ENCODE assay signal across 9 mouse cellular contexts in the genomic region with DNA sequence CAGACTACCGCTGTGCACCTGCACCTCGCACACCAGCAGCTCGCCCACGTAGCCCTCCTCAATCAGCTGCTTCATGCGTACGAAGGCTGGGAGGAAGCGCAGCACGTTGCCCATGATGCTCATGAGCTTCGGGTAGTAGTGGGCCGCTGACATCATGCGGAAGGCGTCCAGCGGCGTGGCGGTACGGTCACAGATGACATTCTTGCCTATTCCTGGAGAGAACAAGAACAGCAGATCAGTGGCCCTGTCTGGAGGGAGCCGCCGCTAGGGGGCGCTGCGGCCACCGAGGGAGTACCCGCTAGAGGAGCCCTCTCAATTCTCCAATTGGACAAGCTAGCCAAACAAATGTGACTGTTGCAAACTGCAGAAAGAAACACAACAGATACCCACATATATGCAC. TPM values are rescaled to one million over a fixed set of nuclear protein-coding genes. Genes with fewer than 3 reads are reported as not detected.
A peak's percentile ranks its signal among the peaks of the same experiment; 100 is the strongest.
DNase-seq lines count a peak whose midpoint lies in the region; ATAC-seq lines count a peak whose summit lies in the region.
"Had no signal": no experiment of that assay in that cellular context is flagged by ENCODE, and none has a peak within 500 bp of the region (broad histone marks: within the 10 kb centered on the region; RNA-seq: fewer than 3 reads in every experiment).

No protein-coding gene starts in this region.

- 39% methylated on average over 22 of the region's 22 CpGs for WGBS in neural tube, embryonic 15.5 days
- WGBS in hindbrain, embryonic 15.5 days = 38% methylated on average over 22 of the region's 22 CpGs

- H3K9ac ChIP-seq in neural tube, embryonic 15.5 days (replicated peaks) = no peak overlapping the region
- H3K9ac ChIP-seq in hindbrain, embryonic 15.5 days = no peak overlapping the region
- H3K9ac ChIP-seq: liver, embryonic 15.5 days had no signal

- H3K4me1 ChIP-seq in neural tube, embryonic 15.5 days = peaks cover 5% of the 10 kb centered on the region
- no peaks in the 10 kb centered on the region for H3K4me1 ChIP-seq in hindbrain, embryonic 15.5 days (replicated peaks)

- no peaks in the 10 kb centered on the region for H3K27me3 ChIP-seq in neural tube, embryonic 15.5 days (replicated peaks)
- no peaks in the 10 kb centered on the region for H3K27me3 ChIP-seq in hindbrain, embryonic 15.5 days

- peak; percentile 62 for DNase-seq in adrenal gland, adult 2 months
- no peak for DNase-seq in adrenal gland, postnatal 4 days (ENCODE audit: low spot score in 2 of 2)
- DNase-seq in neural tube, embryonic 10.5 days (ENCODE audit: extremely low spot score, low spot score) = peak; percentile 51
- peak; percentile 65 to 74 for DNase-seq in cerebellum, postnatal 10 days
- peak; percentile 51 for DNase-seq in lung, postnatal 14 days
- DNase-seq in testis, postnatal 14 days (ENCODE audit: low spot score) = peak; percentile 42

- 0 out of 2 replicates have a peak, but pooled peaks cover 3% of the 10 kb centered on the region for H3K36me3 ChIP-seq in neural tube, embryonic 15.5 days
- H3K36me3 ChIP-seq in hindbrain, embryonic 15.5 days = 0 out of 2 replicates have a peak, but pooled peaks cover 2% of the 10 kb centered on the region
- H3K36me3 ChIP-seq: liver, embryonic 15.5 days had no signal

- no peak overlapping the region for H3K4me3 ChIP-seq in neural tube, embryonic 15.5 days (replicated peaks)
- no peak overlapping the region for H3K4me3 ChIP-seq in hindbrain, embryonic 15.5 days
- H3K4me3 ChIP-seq: liver, embryonic 15.5 days had no signal

- no peak overlapping the region for H3K4me2 ChIP-seq in neural tube, embryonic 15.5 days
- no peak overlapping the region for H3K4me2 ChIP-seq in hindbrain, embryonic 15.5 days
- H3K4me2 ChIP-seq: liver, embryonic 15.5 days had no signal

- H3K9me3 ChIP-seq in neural tube, embryonic 15.5 days (replicated peaks) = no peaks in the 10 kb centered on the region
- H3K9me3 ChIP-seq in hindbrain, embryonic 15.5 days = no peaks in the 10 kb centered on the region
- H3K9me3 ChIP-seq: liver, embryonic 15.5 days had no signal

- no peak overlapping the region for H3K27ac ChIP-seq in neural tube, embryonic 15.5 days (replicated peaks)
- no peak overlapping the region for H3K27ac ChIP-seq in hindbrain, embryonic 15.5 days (replicated peaks)
- H3K27ac ChIP-seq: liver, embryonic 15.5 days had no signal

- ATAC-seq in neural tube, embryonic 15.5 days (ENCODE audit: low FRiP score) = no peak
- peak; percentile 40 for ATAC-seq in hindbrain, embryonic 15.5 days (ENCODE audit: low FRiP score, low read depth)

RNA-seq across cellular contexts. Expression of gene Tbc1d7, which starts 29.7 kb away (rescaled TPM):
- total RNA-seq in adrenal gland, adult 2 months (2021) = 10 to 100 TPM; 16.1 to 22.6 TPM
- polyA plus RNA-seq in adrenal gland, adult 2 months (2012; rRNA removed) = 12.6 and 19.5 TPM in 2 replicates
- 10 to 100 TPM; 27.0 to 29.9 TPM for total RNA-seq in adrenal gland, postnatal 4 days (2021)
- 77.4 and 80.3 TPM in 2 replicates for polyA plus RNA-seq in neural tube, embryonic 15.5 days (2015; fragmentation: Nextera tagmentation; extraction: Ambion mirVana)
- polyA plus RNA-seq in hindbrain, embryonic 15.5 days (2015; fragmentation: Nextera tagmentation; extraction: Ambion mirVana) = 76.3 and 76.7 TPM in 2 replicates

Comparison
In these comparisons a context has a peak if more than half of its experiments do, and no peak if none do; other contexts are left out.
1. DNase-seq: peak in adrenal gland, adult 2 months (single experiment), neural tube, embryonic 10.5 days (single experiment), cerebellum, postnatal 10 days (2 of 2), lung, postnatal 14 days (single experiment) and testis, postnatal 14 days (single experiment); none in adrenal gland, postnatal 4 days (0 of 2).